In the genomic region with DNA sequence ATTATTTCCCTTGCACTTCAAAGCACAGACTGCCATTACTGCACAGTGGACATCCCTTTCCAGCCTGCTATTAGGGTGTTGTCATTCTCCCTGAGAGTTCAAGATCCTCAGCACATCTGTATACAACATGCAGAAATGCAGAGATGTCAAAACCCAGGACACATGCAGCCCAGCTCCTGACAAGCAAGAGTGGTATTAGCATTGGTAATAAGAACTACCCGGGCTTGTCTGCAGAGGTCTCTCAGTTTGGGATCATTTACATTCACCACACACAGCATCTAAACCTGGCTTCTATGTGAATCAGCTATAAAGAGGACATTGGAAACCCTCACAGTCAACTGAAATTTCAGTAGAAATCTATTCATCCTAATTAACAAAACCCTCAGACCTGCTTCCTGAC, we compare ENCODE assay signal across 25 mouse cellular contexts.
DNase-seq lines count a peak whose midpoint lies in the region; ATAC-seq lines count a peak whose summit lies in the region.
"Had no signal": no experiment of that assay in that cellular context is flagged by ENCODE, and none has a peak within 500 bp of the region (broad histone marks: within the 10 kb centered on the region; RNA-seq: fewer than 3 reads in every experiment).

No protein-coding gene starts in this region.

- no peaks in the 10 kb centered on the region for H3K36me3 ChIP-seq in forebrain, embryonic 13.5 days (ENCODE audit: poor library complexity, severe bottlenecking)
- no peaks in the 10 kb centered on the region for H3K36me3 ChIP-seq in forebrain, embryonic 10.5 days (replicated peaks)
- H3K36me3 ChIP-seq in kidney, embryonic 15.5 days: no peaks in the 10 kb centered on the region
- H3K36me3 ChIP-seq in midbrain, embryonic 16.5 days (ENCODE audit: control insufficient read depth, insufficient read depth, low read length): no peaks in the 10 kb centered on the region
- H3K36me3 ChIP-seq: embryonic facial prominence, embryonic 13.5 days; neural tube, embryonic 12.5 days had no signal

- no peak for DNase-seq in forebrain, embryonic 10.5 days (ENCODE audit: extremely low spot score, low spot score)
- no peak for DNase-seq in kidney, adult 18-20 months
- DNase-seq in retina, postnatal 1 day: peak; percentile 11
- DNase-seq in retina, embryonic 14.5 days (ENCODE audit: low spot score): no peak
- DNase-seq in B cell, adult 2 months: no peak
- DNase-seq: adrenal gland, postnatal 25 days; cerebellum, adult 18-20 months; cerebellum, postnatal 10 days; gastrocnemius, postnatal 10 days; heart, postnatal 36 days; layer of hippocampus, adult 9-11 months; liver; lung, embryonic 14.5 days; lung, postnatal 14 days; thymus, postnatal 4 days had no signal

- peak; percentile 61 for ATAC-seq in forebrain, embryonic 13.5 days
- peak; percentile 60 for ATAC-seq in kidney, embryonic 15.5 days (replicated peaks; ENCODE audit: low FRiP score)
- ATAC-seq in midbrain, embryonic 16.5 days: peak; percentile 62; the same call in 1 of the 2 replicates
- ATAC-seq: CD4-positive, CD25-positive, alpha-beta regulatory T cell, adult 4 months; intestine, postnatal 0 days had no signal

- H3K4me2 ChIP-seq in forebrain, embryonic 13.5 days: no peak overlapping the region
- no peak overlapping the region for H3K4me2 ChIP-seq in kidney, embryonic 15.5 days
- H3K4me2 ChIP-seq in midbrain, embryonic 16.5 days (ENCODE audit: low read length): no peak overlapping the region
- H3K4me2 ChIP-seq: embryonic facial prominence, embryonic 13.5 days; heart, embryonic 11.5 days; lung, embryonic 14.5 days; neural tube, embryonic 12.5 days had no signal

- WGBS in forebrain, embryonic 13.5 days: 21% methylated on average over 1 of the region's 1 CpGs
- WGBS in forebrain, embryonic 10.5 days: 75% methylated on average over 1 of the region's 1 CpGs
- 58% methylated on average over 1 of the region's 1 CpGs for WGBS in kidney, embryonic 15.5 days
- WGBS in midbrain, embryonic 16.5 days: 14% methylated on average over 1 of the region's 1 CpGs

- no peak overlapping the region for H3K4me3 ChIP-seq in forebrain, embryonic 13.5 days
- H3K4me3 ChIP-seq in forebrain, embryonic 10.5 days: no peak overlapping the region
- H3K4me3 ChIP-seq in kidney, embryonic 15.5 days (replicated peaks): no peak overlapping the region
- no peak overlapping the region for H3K4me3 ChIP-seq in midbrain, embryonic 16.5 days (ENCODE audit: low read depth, low read length)
- H3K4me3 ChIP-seq: embryonic facial prominence, embryonic 13.5 days; myocyte; neural tube, embryonic 12.5 days had no signal

- no peaks in the 10 kb centered on the region for H3K9me3 ChIP-seq in forebrain, embryonic 13.5 days (replicated peaks)
- no peaks in the 10 kb centered on the region for H3K9me3 ChIP-seq in forebrain, embryonic 10.5 days
- H3K9me3 ChIP-seq in kidney, embryonic 15.5 days (replicated peaks): no peaks in the 10 kb centered on the region
- H3K9me3 ChIP-seq in midbrain, embryonic 16.5 days (replicated peaks; ENCODE audit: control insufficient read depth, low read length, poor library complexity, severe bottlenecking): no peaks in the 10 kb centered on the region
- H3K9me3 ChIP-seq: embryonic facial prominence, embryonic 13.5 days; neural tube, embryonic 12.5 days had no signal

- no peak overlapping the region for H3K27ac ChIP-seq in forebrain, embryonic 13.5 days
- no peak overlapping the region for H3K27ac ChIP-seq in forebrain, embryonic 10.5 days
- H3K27ac ChIP-seq in kidney, embryonic 15.5 days: no peak overlapping the region
- no peak overlapping the region for H3K27ac ChIP-seq in midbrain, embryonic 16.5 days (ENCODE audit: low read length)
- H3K27ac ChIP-seq: embryonic facial prominence, embryonic 13.5 days; liver, embryonic 14.5 days; neural tube, embryonic 12.5 days had no signal

- peaks cover 8% of the 10 kb centered on the region for H3K4me1 ChIP-seq in forebrain, embryonic 13.5 days
- H3K4me1 ChIP-seq in forebrain, embryonic 10.5 days: no peaks in the 10 kb centered on the region; the same call in 1 of the 2 replicates
- H3K4me1 ChIP-seq in kidney, embryonic 15.5 days: no peaks in the 10 kb centered on the region
- peaks cover 4% of the 10 kb centered on the region; the same call in 1 of the 2 replicates for H3K4me1 ChIP-seq in midbrain, embryonic 16.5 days (ENCODE audit: control insufficient read depth, insufficient read depth, low read length)
- H3K4me1 ChIP-seq: embryonic facial prominence, embryonic 13.5 days; neural tube, embryonic 12.5 days had no signal

- no peak overlapping the region for H3K9ac ChIP-seq in forebrain, embryonic 13.5 days
- no peak overlapping the region for H3K9ac ChIP-seq in kidney, embryonic 15.5 days
- H3K9ac ChIP-seq in midbrain, embryonic 16.5 days (ENCODE audit: low read depth, low read length): no peak overlapping the region
- H3K9ac ChIP-seq: embryonic facial prominence, embryonic 13.5 days; liver, embryonic 14.5 days; lung, embryonic 14.5 days; neural tube, embryonic 12.5 days had no signal

- H3K27me3 ChIP-seq in forebrain, embryonic 13.5 days: no peaks in the 10 kb centered on the region
- no peaks in the 10 kb centered on the region for H3K27me3 ChIP-seq in forebrain, embryonic 10.5 days (ENCODE audit: poor library complexity, severe bottlenecking)
- H3K27me3 ChIP-seq in kidney, embryonic 15.5 days: no peaks in the 10 kb centered on the region
- H3K27me3 ChIP-seq in midbrain, embryonic 16.5 days (ENCODE audit: control insufficient read depth, insufficient read depth, low read depth, low read length): no peaks in the 10 kb centered on the region
- H3K27me3 ChIP-seq: embryonic facial prominence, embryonic 13.5 days; neural tube, embryonic 12.5 days had no signal
